Mouse (Mus musculus): ENCODE results near the gene Neb.

- TF ChIP-seq CTCF (IDR thresholded peaks at IDR 0.05) (no peak), EP300 (IDR thresholded peaks at IDR 0.05) (no peak)
Measured at GRCm38 (mm10) chr2:52321866-52322265, 56.4 kb downstream of the Neb start.
